Mouse (Mus musculus) myocyte (in vitro differentiated cells): Measurements from ENCODE around the gene Ubtf. TPM values are rescaled to one million over a fixed set of nuclear protein-coding genes. Genes with fewer than 3 reads are reported as not detected.

ENCODE experiments used
- H3K27me3 ChIP-seq: one replicate; pipeline ENCODE4 v1.6.1; 2011; ENCODE audit not compliant: control insufficient read depth, insufficient read depth, insufficient read length
- H3K36me3 ChIP-seq: one replicate; pipeline ENCODE4 v1.6.1; 2011; ENCODE audit not compliant: control insufficient read depth, insufficient read depth
- H3K4me2 ChIP-seq: one replicate; pipeline ENCODE4 v1.6.1; 2011; ENCODE audit warnings: low read depth, control low read depth
- H3K4me3 ChIP-seq: one replicate; pipeline ENCODE4 v1.5.1; 2011; ENCODE audit warnings: mild to moderate bottlenecking, control low read depth, moderate library complexity
- H3K79me2 ChIP-seq: one replicate; pipeline ENCODE4 v1.6.1; 2011; ENCODE audit not compliant: control insufficient read depth, insufficient read depth
- H3ac ChIP-seq: one replicate; pipeline ENCODE4 v1.6.1; 2011; ENCODE audit not compliant: control insufficient read depth, insufficient read length
- CEBPB ChIP-seq: IDR thresholded peaks from 2 replicates; pipeline ENCODE4 v1.6.1; 2011; ENCODE audit warnings: mild to moderate bottlenecking, moderate library complexity; ENCODE audit not compliant: poor library complexity, insufficient read depth, severe bottlenecking
- E2F4 ChIP-seq: IDR thresholded peaks from one replicate; pipeline ENCODE4 v1.6.1; 2011; ENCODE audit warnings: mild to moderate bottlenecking, control low read depth, moderate library complexity; ENCODE audit not compliant: insufficient read depth
- MAX ChIP-seq: IDR thresholded peaks from one replicate; pipeline ENCODE4 v1.6.1; 2011; ENCODE audit warnings: low read depth, mild to moderate bottlenecking, control low read depth
- MYOD1 ChIP-seq, 3 experiments: IDR thresholded peaks; one replicate each; pipeline ENCODE4 v1.6.1; 2011; ENCODE audit warnings: control low read depth in 2 of 3, low read depth in 2 of 3, mild to moderate bottlenecking in 2 of 3, moderate library complexity in 1 of 3; ENCODE audit not compliant: insufficient read length in 2 of 3, control insufficient read depth in 1 of 3
- MYOG ChIP-seq, 3 experiments: IDR thresholded peaks; one replicate each; pipeline ENCODE4 v1.6.1; 2011; ENCODE audit warnings: control low read depth in 2 of 3, low read depth in 2 of 3, mild to moderate bottlenecking in 2 of 3; ENCODE audit not compliant: insufficient read length in 2 of 3, control insufficient read depth in 1 of 3, insufficient read depth in 1 of 3
- POLR2A ChIP-seq: IDR thresholded peaks from one replicate; pipeline ENCODE4 v1.6.1; 2011; ENCODE audit warnings: low read depth, mild to moderate bottlenecking, control low read depth, moderate library complexity; ENCODE audit not compliant: insufficient read length
- POLR2AphosphoS2 ChIP-seq: IDR thresholded peaks from one replicate; pipeline ENCODE4 v1.6.1; 2011; ENCODE audit warnings: low read depth, control low read depth; ENCODE audit not compliant: insufficient read length
- REST ChIP-seq: IDR thresholded peaks from one replicate; pipeline ENCODE4 v1.6.1; 2011; ENCODE audit warnings: mild to moderate bottlenecking, control low read depth, moderate library complexity; ENCODE audit not compliant: insufficient read depth, insufficient read length
- SRF ChIP-seq: IDR thresholded peaks from one replicate; pipeline ENCODE4 v1.6.1; 2011; ENCODE audit warnings: low read depth; ENCODE audit not compliant: control insufficient read depth, insufficient read length
- TCF12 ChIP-seq: IDR thresholded peaks from one replicate; pipeline ENCODE4 v1.6.1; 2011; ENCODE audit warnings: mild to moderate bottlenecking, control low read depth; ENCODE audit not compliant: poor library complexity, insufficient read depth, severe bottlenecking
- TCF3 ChIP-seq: IDR thresholded peaks from one replicate; pipeline ENCODE4 v1.6.1; 2011; ENCODE audit warnings: low read depth, control low read depth; ENCODE audit not compliant: insufficient read length
- USF1 ChIP-seq: IDR thresholded peaks from one replicate; pipeline ENCODE4 v1.6.1; 2011; ENCODE audit warnings: low read depth, mild to moderate bottlenecking, control low read depth, moderate library complexity
- polyA plus RNA-seq: library from polyadenylated mRNA; unstranded; fragments of >200 nt; fragmentation: generic; extraction: Trizol; gene quantifications from one replicate; pipeline ENCODE4 v1.2.1, GENCODE M21; 2012; ENCODE audit warnings: missing spikeins

Gene Ubtf
- polyA plus RNA-seq, 1 experiment: 58.6 TPM

GRCm38 (mm10) chr11:102279595-102279994, 39.9 kb downstream of the Ubtf start:
- peaks cover 6% of the 10 kb centered on the region for H3K27me3 ChIP-seq
- no peak overlapping the region for H3K4me3 ChIP-seq
- H3K4me2 ChIP-seq: no peak overlapping the region
- TF ChIP-seq POLR2AphosphoS2 (no peak), REST (no peak), TCF12 (no peak), E2F4 (no peak), TCF3 (no peak), MAX (no peak), POLR2A (no peak), MYOD1 (IDR thresholded peaks at IDR 0.05; ENCODE audit: control insufficient read depth in 1 of 3, insufficient read length in 2 of 3, low read depth in 2 of 3) (no peak), CEBPB (no peak), USF1 (no peak), MYOG (IDR thresholded peaks at IDR 0.05; ENCODE audit: control insufficient read depth in 1 of 3, insufficient read depth in 1 of 3, insufficient read length in 2 of 3, low read depth in 2 of 3) (no peak), SRF (no peak)
- H3ac ChIP-seq: no peak overlapping the region
- no peaks in the 10 kb centered on the region for H3K36me3 ChIP-seq
- no peaks in the 10 kb centered on the region for H3K79me2 ChIP-seq

- Histone ChIP-seq H3K79me2 (no peaks in the 10 kb centered on the region), H3K4me3 (no peak overlapping the region), H3ac (no peak overlapping the region), H3K36me3 (no peaks in the 10 kb centered on the region), H3K4me2 (no peak overlapping the region), H3K27me3 (peaks cover 6% of the 10 kb centered on the region)
- TF ChIP-seq POLR2A: no peak
- peak in 1 of 3 experiments; percentile 22 for TF ChIP-seq MYOD1 (IDR thresholded peaks at IDR 0.05; ENCODE audit: control insufficient read depth in 1 of 3, insufficient read length in 2 of 3, low read depth in 2 of 3)
- TF ChIP-seq MYOG (IDR thresholded peaks at IDR 0.05; ENCODE audit: control insufficient read depth in 1 of 3, insufficient read depth in 1 of 3, insufficient read length in 2 of 3, low read depth in 2 of 3): peak in 2 of 3 experiments; percentile 34 to 54
These were observed 41.8 kb downstream of the Ubtf start for GRCm38 (mm10) chr11:102277754-102278153.

- Histone ChIP-seq H3K79me2 (no peaks in the 10 kb centered on the region), H3K36me3 (no peaks in the 10 kb centered on the region), H3K4me3 (no peak overlapping the region), H3K4me2 (no peak overlapping the region), H3K27me3 (peaks cover 6% of the 10 kb centered on the region), H3ac (no peak overlapping the region)
- no peak for TF ChIP-seq TCF3
- TF ChIP-seq USF1: no peak
- TF ChIP-seq CEBPB: no peak
- no peak for TF ChIP-seq REST
- TF ChIP-seq MAX: no peak
- TF ChIP-seq MYOG (IDR thresholded peaks at IDR 0.05; ENCODE audit: control insufficient read depth in 1 of 3, insufficient read depth in 1 of 3, insufficient read length in 2 of 3, low read depth in 2 of 3): no peak
- no peak for TF ChIP-seq MYOD1 (IDR thresholded peaks at IDR 0.05; ENCODE audit: control insufficient read depth in 1 of 3, insufficient read length in 2 of 3, low read depth in 2 of 3)
- TF ChIP-seq SRF: no peak
- TF ChIP-seq POLR2A: no peak
These were observed 43.1 kb downstream of the Ubtf start for GRCm38 (mm10) chr11:102276411-102276915.

- Histone ChIP-seq H3K27me3 (no peaks in the 10 kb centered on the region), H3ac (no peak within 1 kb of the TSS), H3K4me2 (peak within 1 kb of the TSS; percentile 42), H3K79me2 (no peaks in the 10 kb centered on the region), H3K4me3 (no peak within 1 kb of the TSS), H3K36me3 (no peaks in the 10 kb centered on the region)
- no peak for TF ChIP-seq POLR2A
- TF ChIP-seq MYOG (IDR thresholded peaks at IDR 0.05; ENCODE audit: control insufficient read depth in 1 of 3, insufficient read depth in 1 of 3, insufficient read length in 2 of 3, low read depth in 2 of 3): peak in 2 of 3 experiments; percentile 75 to 76
- TF ChIP-seq E2F4: no peak
- peak in 1 of 3 experiments; percentile 52 for TF ChIP-seq MYOD1 (IDR thresholded peaks at IDR 0.05; ENCODE audit: control insufficient read depth in 1 of 3, insufficient read length in 2 of 3, low read depth in 2 of 3)
- no peak for TF ChIP-seq USF1
These were observed 50.9 kb downstream of the Ubtf start, which contains the start of gene Asb16 for GRCm38 (mm10) chr11:102268520-102269244. Asb16 (plus strand) TSS chr11:102268743.

- Histone ChIP-seq H3K36me3 (no peaks in the 10 kb centered on the region), H3K4me2 (peak overlapping the region; percentile 32), H3K4me3 (no peak overlapping the region), H3ac (no peak overlapping the region), H3K27me3 (no peaks in the 10 kb centered on the region), H3K79me2 (no peaks in the 10 kb centered on the region)
- no peak for TF ChIP-seq TCF3
- TF ChIP-seq CEBPB: no peak
- TF ChIP-seq MYOD1 (IDR thresholded peaks at IDR 0.05; ENCODE audit: control insufficient read depth in 1 of 3, insufficient read length in 2 of 3, low read depth in 2 of 3): peak in 2 of 3 experiments; percentile 53 to 66
- no peak for TF ChIP-seq TCF12
- TF ChIP-seq E2F4: no peak
- no peak for TF ChIP-seq MAX
- TF ChIP-seq REST: no peak
- peak; percentile 17 for TF ChIP-seq SRF
- peak; percentile 37 for TF ChIP-seq USF1
- peak in 2 of 3 experiments; percentile 60 to 76 for TF ChIP-seq MYOG (IDR thresholded peaks at IDR 0.05; ENCODE audit: control insufficient read depth in 1 of 3, insufficient read depth in 1 of 3, insufficient read length in 2 of 3, low read depth in 2 of 3)
- TF ChIP-seq POLR2A: no peak
- TF ChIP-seq POLR2AphosphoS2: no peak
These were observed 52.1 kb downstream of the Ubtf start for GRCm38 (mm10) chr11:102267480-102267879.
